Mouse (Mus musculus) bone marrow macrophage, adult 2 months (primary cell): ENCODE measurements around the gene Rin3. TPM values are rescaled to one million over a fixed set of nuclear protein-coding genes. Genes with fewer than 3 reads are reported as not detected.

Experiments
- H3K27ac ChIP-seq: 2 replicates; pipeline ENCODE4 v1.5.1; 2012; ENCODE audit warnings: low read depth, low read length; ENCODE audit not compliant: insufficient read depth
- H3K4me1 ChIP-seq: 2 replicates; pipeline ENCODE4 v1.6.1; 2012; ENCODE audit warnings: low read length; ENCODE audit not compliant: control insufficient read depth, insufficient read depth
- H3K4me3 ChIP-seq: 2 replicates; pipeline ENCODE4 v1.5.1; 2012; ENCODE audit warnings: mild to moderate bottlenecking, low read length, moderate library complexity; ENCODE audit not compliant: insufficient read depth
- CTCF ChIP-seq: IDR thresholded peaks from 2 replicates; pipeline ENCODE4 v1.5.1; 2012; ENCODE audit warnings: low read depth, mild to moderate bottlenecking, low read length, moderate library complexity
- POLR2A ChIP-seq: IDR thresholded peaks from 2 replicates; pipeline ENCODE4 v1.6.1; 2012; ENCODE audit warnings: mild to moderate bottlenecking, low read depth, low read length, borderline replicate concordance
- polyA plus RNA-seq: library from polyadenylated mRNA; stranded (reverse); fragments of >200 nt; gene quantifications from 2 replicates; pipeline ENCODE4 v1.2.4, GENCODE M21; 2012; ENCODE audit not compliant: missing spikeins, insufficient read depth, insufficient read length

Rin3 gene
- 31.8 and 39.5 TPM in 2 replicates for polyA plus RNA-seq

- no peak for TF ChIP-seq CTCF
- no peak for TF ChIP-seq POLR2A
- peak within 1 kb of the TSS; percentile 83 for H3K4me3 ChIP-seq
- H3K4me1 ChIP-seq, result peaks cover 44% of the 10 kb centered on the region
- H3K27ac ChIP-seq, result peak within 1 kb of the TSS; percentile 35
Measured at GRCm38 (mm10) chr12:102282763-102283482, at the start of gene Rin3. TSS of gene Rin3 (plus strand) at chr12:102283048.

GRCm38 (mm10) chr12:102235551-102235950, 47.3 kb upstream of the Rin3 start:
- Histone ChIP-seq H3K4me3 (no peak overlapping the region), H3K4me1 (no peaks in the 10 kb centered on the region), H3K27ac (no peak overlapping the region)
- TF ChIP-seq POLR2A (no peak), CTCF (no peak)

- TF ChIP-seq CTCF, result no peak
- TF ChIP-seq POLR2A, result no peak
- no peaks in the 10 kb centered on the region for H3K4me1 ChIP-seq
- no peak overlapping the region for H3K27ac ChIP-seq
- no peak overlapping the region for H3K4me3 ChIP-seq
Measured at GRCm38 (mm10) chr12:102236317-102236716, 46.5 kb upstream of the Rin3 start.

- TF ChIP-seq POLR2A (no peak), CTCF (no peak)
- H3K4me1 ChIP-seq, result peaks cover 2% of the 10 kb centered on the region; the same call in 1 of the 2 replicates
- no peak overlapping the region for H3K27ac ChIP-seq
- H3K4me3 ChIP-seq, result no peak overlapping the region
Measured at GRCm38 (mm10) chr12:102242076-102242722, 40.6 kb upstream of the Rin3 start.

- Histone ChIP-seq H3K4me3 (no peak overlapping the region), H3K27ac (no peak overlapping the region), H3K4me1 (peaks cover 2% of the 10 kb centered on the region; the same call in 1 of the 2 replicates)
- TF ChIP-seq POLR2A (no peak), CTCF (no peak)
Measured at GRCm38 (mm10) chr12:102243915-102244314, 38.9 kb upstream of the Rin3 start.

GRCm38 (mm10) chr12:102246226-102246625, 36.6 kb upstream of the Rin3 start:
- peaks cover 2% of the 10 kb centered on the region; the same call in 1 of the 2 replicates for H3K4me1 ChIP-seq
- no peak overlapping the region for H3K4me3 ChIP-seq
- no peak overlapping the region for H3K27ac ChIP-seq
- no peak for TF ChIP-seq POLR2A
- no peak for TF ChIP-seq CTCF

GRCm38 (mm10) chr12:102248104-102248503, 34.7 kb upstream of the Rin3 start:
- Histone ChIP-seq H3K27ac (no peak overlapping the region), H3K4me3 (no peak overlapping the region), H3K4me1 (peaks cover 12% of the 10 kb centered on the region)
- TF ChIP-seq POLR2A, result no peak
- no peak for TF ChIP-seq CTCF

- peaks cover 13% of the 10 kb centered on the region for H3K4me1 ChIP-seq
- no peak overlapping the region for H3K27ac ChIP-seq
- no peak overlapping the region for H3K4me3 ChIP-seq
- TF ChIP-seq POLR2A (no peak), CTCF (no peak)
Measured at GRCm38 (mm10) chr12:102250316-102250715, 32.5 kb upstream of the Rin3 start.

GRCm38 (mm10) chr12:102251070-102251469, 31.8 kb upstream of the Rin3 start:
- Histone ChIP-seq H3K27ac (no peak overlapping the region), H3K4me1 (peaks cover 12% of the 10 kb centered on the region), H3K4me3 (no peak overlapping the region)
- TF ChIP-seq POLR2A (no peak), CTCF (no peak)

GRCm38 (mm10) chr12:102251985-102252384, 30.9 kb upstream of the Rin3 start:
- peaks cover 10% of the 10 kb centered on the region for H3K4me1 ChIP-seq
- no peak for TF ChIP-seq POLR2A
- no peak for TF ChIP-seq CTCF
- no peak overlapping the region for H3K27ac ChIP-seq
- no peak overlapping the region for H3K4me3 ChIP-seq
